Mouse (Mus musculus): Measurements from ENCODE around the gene Gm17490.

DNA sequence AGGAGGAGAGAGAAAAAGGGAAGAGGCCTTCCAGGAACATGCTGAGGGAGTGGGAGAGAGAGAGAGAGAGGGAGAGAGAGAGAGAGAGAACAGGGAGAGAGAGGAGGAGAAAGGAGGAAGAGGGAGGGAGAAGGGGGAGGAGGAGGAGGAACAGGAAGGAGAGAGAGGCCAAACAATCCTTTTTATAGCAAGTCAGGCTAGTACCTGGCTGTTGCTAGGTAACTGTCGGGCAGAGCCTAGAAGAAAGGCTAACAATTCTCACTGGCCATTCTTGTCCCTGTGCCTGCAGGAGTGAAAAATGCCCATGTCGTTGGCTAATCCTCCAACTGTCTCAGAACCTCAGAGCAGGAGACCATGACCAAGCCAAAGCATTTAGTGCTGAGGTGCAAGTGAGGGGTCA lies 33.2 kb upstream of the Gm17490 start:
- TF ChIP-seq CTCF (IDR thresholded peaks at IDR 0.05; ENCODE audit: borderline replicate concordance, insufficient read depth, low read depth, low read length) (no peak), POLR2A (IDR thresholded peaks at IDR 0.05; ENCODE audit: borderline replicate concordance, insufficient read depth, low read length) (no peak)

All from cerebellum, adult 2 months (tissue).